Mouse (Mus musculus) forebrain, embryonic 15.5 days (tissue): Measurements from ENCODE around the gene Setd7. TPM values are rescaled to one million over a fixed set of nuclear protein-coding genes. Genes with fewer than 3 reads are reported as not detected.

Source experiments
- ATAC-seq: fragments of 200-750 bp; cut with Nextera tagmentation; replicated peaks from 2 replicates; pipeline ENCODE4 v1.8.0; 2017; ENCODE audit warnings: mild to moderate bottlenecking, moderate TSS enrichment, moderate library complexity
- H3K27ac ChIP-seq: fragments of 300-500 bp; sonication (generic); replicated peaks from 2 replicates; pipeline ENCODE4 v1.5.1; 2015; ENCODE audit warnings: mild to moderate bottlenecking, inconsistent platforms
- H3K27me3 ChIP-seq: fragments of 300-500 bp; sonication (generic); 2 replicates; pipeline ENCODE4 v1.6.1; 2015; ENCODE audit warnings: inconsistent platforms
- H3K36me3 ChIP-seq: fragments of 300-500 bp; sonication (generic); 2 replicates; pipeline ENCODE4 v1.6.1; 2015; ENCODE audit warnings: mild to moderate bottlenecking, inconsistent platforms
- H3K4me1 ChIP-seq: fragments of 300-500 bp; sonication (generic); 2 replicates; pipeline ENCODE4 v1.6.1; 2015; ENCODE audit warnings: inconsistent platforms
- H3K4me2 ChIP-seq: fragments of 300-500 bp; sonication (generic); replicated peaks from 2 replicates; pipeline ENCODE4 v1.6.1; 2015; ENCODE audit warnings: mild to moderate bottlenecking, inconsistent platforms
- H3K4me3 ChIP-seq: fragments of 300-500 bp; sonication (generic); 2 replicates; pipeline ENCODE4 v1.5.1; 2015; ENCODE audit warnings: mild to moderate bottlenecking, inconsistent platforms
- H3K9ac ChIP-seq: fragments of 300-500 bp; sonication (generic); replicated peaks from 2 replicates; pipeline ENCODE4 v1.6.1; 2015; ENCODE audit warnings: mild to moderate bottlenecking, inconsistent platforms
- H3K9me3 ChIP-seq: fragments of 300-500 bp; sonication (generic); 2 replicates; pipeline ENCODE4 v1.6.1; 2016; ENCODE audit warnings: inconsistent platforms
- WGBS: fragments of 180-500 bp; shearing (Covaris S2); methylation state at CpG from one replicate; pipeline ENCODE4 v1.1.7; 2015; ENCODE audit warnings: mixed read lengths; 5-methylcytosine and 5-hydroxymethylcytosine counted together
- polyA plus RNA-seq: library from polyadenylated mRNA; unstranded; fragments of >200 nt; fragmentation: Nextera tagmentation; extraction: Ambion mirVana; gene quantifications from 2 replicates; pipeline ENCODE4 v1.2.1, GENCODE M21; 2015

The Setd7 gene
- polyA plus RNA-seq, 1 experiment from 2014 or later = 4.4 TPM

- Histone ChIP-seq H3K27me3 (no peaks in the 10 kb centered on the region), H3K4me1 (peaks cover 52% of the 10 kb centered on the region), H3K9ac (peak overlapping the region; percentile 3; the same call in 1 of the 2 replicates), H3K36me3 (no peaks in the 10 kb centered on the region; the same call in 1 of the 2 replicates), H3K4me3 (no peak overlapping the region), H3K27ac (peak overlapping the region; percentile 62), H3K4me2 (no peak overlapping the region), H3K9me3 (no peaks in the 10 kb centered on the region)
- ATAC-seq = no peak
- WGBS = 62% methylated on average over 9 of the region's 9 CpGs
Observed at GRCm38 (mm10) chr3:51554067-51554466, 6.6 kb downstream of the Setd7 start.

GRCm38 (mm10) chr3:51553497-51553875, 7.2 kb downstream of the Setd7 start:
- Histone ChIP-seq H3K9ac (no peak overlapping the region), H3K4me1 (peaks cover 46% of the 10 kb centered on the region), H3K4me3 (no peak overlapping the region), H3K4me2 (no peak overlapping the region), H3K27me3 (no peaks in the 10 kb centered on the region), H3K36me3 (peaks cover 1% of the 10 kb centered on the region; the same call in 1 of the 2 replicates), H3K27ac (peak overlapping the region; percentile 62), H3K9me3 (no peaks in the 10 kb centered on the region)
- 39% methylated on average over 8 of the region's 8 CpGs for WGBS
- ATAC-seq = peak; percentile 60

- Histone ChIP-seq H3K4me2 (no peak overlapping the region), H3K27ac (peak overlapping the region; percentile 62; the same call in 1 of the 2 replicates), H3K36me3 (peaks cover 6% of the 10 kb centered on the region; the same call in 1 of the 2 replicates), H3K9me3 (no peaks in the 10 kb centered on the region), H3K4me1 (peaks cover 41% of the 10 kb centered on the region), H3K4me3 (no peak overlapping the region), H3K9ac (no peak overlapping the region), H3K27me3 (no peaks in the 10 kb centered on the region)
- 55% methylated on average over 10 of the region's 10 CpGs for WGBS
- ATAC-seq = no peak
Observed at GRCm38 (mm10) chr3:51552841-51553496, 7.7 kb downstream of the Setd7 start.

- peaks cover 40% of the 10 kb centered on the region for H3K4me1 ChIP-seq
- no peak overlapping the region for H3K4me2 ChIP-seq
- H3K9ac ChIP-seq = no peak overlapping the region
- 92% methylated on average over 2 of the region's 2 CpGs for WGBS
- peaks cover 13% of the 10 kb centered on the region; the same call in 1 of the 2 replicates for H3K36me3 ChIP-seq
- no peak overlapping the region for H3K27ac ChIP-seq
- no peaks in the 10 kb centered on the region for H3K9me3 ChIP-seq
- H3K27me3 ChIP-seq = no peaks in the 10 kb centered on the region
- H3K4me3 ChIP-seq = no peak overlapping the region
- ATAC-seq = no peak
Observed at GRCm38 (mm10) chr3:51552197-51552596, 8.5 kb downstream of the Setd7 start.

- no peak for ATAC-seq
- Histone ChIP-seq H3K27ac (no peak overlapping the region), H3K9me3 (no peaks in the 10 kb centered on the region), H3K36me3 (peaks cover 14% of the 10 kb centered on the region; the same call in 1 of the 2 replicates), H3K9ac (no peak overlapping the region), H3K27me3 (no peaks in the 10 kb centered on the region), H3K4me2 (no peak overlapping the region), H3K4me1 (peaks cover 36% of the 10 kb centered on the region), H3K4me3 (no peak overlapping the region)
- 89% methylated on average over 17 of the region's 17 CpGs for WGBS
Observed at GRCm38 (mm10) chr3:51548987-51549579, 11.6 kb downstream of the Setd7 start.

GRCm38 (mm10) chr3:51547577-51547976, 13.1 kb downstream of the Setd7 start:
- Histone ChIP-seq H3K36me3 (peaks cover 15% of the 10 kb centered on the region), H3K27me3 (no peaks in the 10 kb centered on the region), H3K9me3 (no peaks in the 10 kb centered on the region), H3K4me2 (no peak overlapping the region), H3K4me3 (no peak overlapping the region), H3K4me1 (peaks cover 29% of the 10 kb centered on the region), H3K9ac (no peak overlapping the region), H3K27ac (no peak overlapping the region)
- no peak for ATAC-seq
- 86% methylated on average over 6 of the region's 6 CpGs for WGBS

DNA sequence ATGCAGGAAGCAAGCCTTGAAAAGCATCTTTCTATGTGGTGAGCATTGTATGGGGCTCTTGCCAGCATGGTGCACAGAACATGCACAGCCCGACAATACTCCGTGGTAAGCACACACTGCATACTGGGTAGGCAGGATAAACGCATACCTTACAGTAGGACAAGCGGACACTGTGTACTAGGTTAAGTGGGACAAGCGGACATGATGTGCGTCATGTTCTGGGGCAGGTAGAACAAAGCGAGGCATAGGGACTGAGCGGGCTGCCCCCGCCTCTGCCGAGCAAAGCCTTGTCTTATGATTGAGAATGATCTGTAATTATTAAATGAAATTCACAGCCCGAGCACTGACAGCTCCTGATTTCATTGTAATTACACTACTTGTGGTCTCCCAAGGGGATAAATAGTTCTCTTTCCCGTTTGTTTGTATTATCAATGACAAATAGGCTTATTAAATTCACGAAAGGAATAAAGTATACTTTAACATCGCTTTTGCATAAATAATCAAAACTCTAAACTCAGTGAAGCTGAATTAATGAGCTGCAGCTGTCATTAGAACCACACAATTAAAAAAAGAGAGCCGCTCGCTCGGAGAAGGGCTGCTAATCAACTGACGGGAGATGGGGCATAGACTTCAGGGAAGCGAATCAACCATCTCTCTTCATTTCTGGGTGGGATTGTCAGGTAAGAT, 16.1 kb downstream of the Setd7 start:
- peak overlapping the region; percentile 7; the same call in 1 of the 2 replicates for H3K4me3 ChIP-seq
- no peaks in the 10 kb centered on the region for H3K27me3 ChIP-seq
- H3K9ac ChIP-seq = peak overlapping the region; percentile 17; the same call in 1 of the 2 replicates
- peak overlapping the region; percentile 85 for H3K27ac ChIP-seq
- H3K4me2 ChIP-seq = peak overlapping the region; percentile 31
- no peaks in the 10 kb centered on the region for H3K9me3 ChIP-seq
- 25% methylated on average over 19 of the region's 19 CpGs for WGBS
- ATAC-seq = peak; percentile 88
- H3K4me1 ChIP-seq = peaks cover 22% of the 10 kb centered on the region
- peaks cover 39% of the 10 kb centered on the region for H3K36me3 ChIP-seq

DNA sequence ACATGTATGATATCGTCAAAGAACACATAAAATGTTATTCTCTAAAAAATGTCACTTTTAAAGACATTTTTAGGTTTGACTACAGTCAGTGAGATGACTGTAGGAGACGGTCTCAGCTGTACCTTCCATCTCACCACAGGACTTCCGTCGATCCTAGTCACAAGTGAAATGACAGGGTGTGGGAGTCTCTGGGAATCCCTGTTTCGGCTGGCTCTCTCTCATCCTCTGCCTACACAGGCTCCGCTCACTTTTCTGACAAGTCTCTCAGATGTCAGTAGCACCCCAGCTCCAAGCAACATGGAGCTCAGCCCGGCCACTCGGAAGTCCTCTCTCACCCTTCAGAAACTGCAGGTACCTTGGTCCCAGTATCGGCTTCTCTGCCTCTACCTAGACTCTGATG, 20.0 kb downstream of the Setd7 start:
- H3K4me3 ChIP-seq = no peak overlapping the region
- WGBS = 97% methylated on average over 9 of the region's 9 CpGs
- no peaks in the 10 kb centered on the region for H3K9me3 ChIP-seq
- no peak overlapping the region for H3K9ac ChIP-seq
- no peak for ATAC-seq
- H3K27ac ChIP-seq = no peak overlapping the region
- peaks cover 22% of the 10 kb centered on the region for H3K4me1 ChIP-seq
- H3K36me3 ChIP-seq = peaks cover 55% of the 10 kb centered on the region
- no peak overlapping the region for H3K4me2 ChIP-seq
- no peaks in the 10 kb centered on the region for H3K27me3 ChIP-seq

GRCm38 (mm10) chr3:51539567-51540408, 20.9 kb downstream of the Setd7 start:
- H3K27me3 ChIP-seq = no peaks in the 10 kb centered on the region
- H3K9ac ChIP-seq = no peak overlapping the region
- H3K36me3 ChIP-seq = peaks cover 61% of the 10 kb centered on the region
- no peak for ATAC-seq
- no peak overlapping the region for H3K4me3 ChIP-seq
- no peak overlapping the region; the same call in 1 of the 2 replicates for H3K27ac ChIP-seq
- H3K4me1 ChIP-seq = peaks cover 14% of the 10 kb centered on the region
- no peak overlapping the region for H3K4me2 ChIP-seq
- H3K9me3 ChIP-seq = no peaks in the 10 kb centered on the region
- WGBS = 53% methylated on average over 15 of the region's 15 CpGs

DNA sequence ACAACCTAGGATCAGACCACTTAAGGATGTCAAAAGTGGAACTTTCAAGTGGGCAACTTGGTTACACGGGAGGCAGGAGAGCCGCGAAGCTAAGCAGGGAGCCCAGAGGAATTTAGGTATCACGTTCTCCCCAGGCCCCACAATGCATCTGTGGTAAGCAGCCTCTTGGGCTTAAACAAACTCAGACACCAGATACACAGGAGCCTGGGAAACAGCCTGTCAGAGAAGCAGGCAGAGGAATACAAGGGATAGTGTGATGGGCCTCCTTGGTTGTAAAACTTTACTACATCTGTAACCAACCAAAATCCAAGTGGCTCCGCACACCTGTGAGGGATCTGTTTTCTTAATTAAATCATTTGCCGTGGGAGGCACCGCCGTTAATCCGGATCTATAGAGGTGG, 26.7 kb downstream of the Setd7 start:
- Histone ChIP-seq H3K4me2 (no peak overlapping the region), H3K27ac (no peak overlapping the region), H3K4me3 (no peak overlapping the region), H3K36me3 (peaks cover 75% of the 10 kb centered on the region), H3K27me3 (no peaks in the 10 kb centered on the region), H3K4me1 (peaks cover 6% of the 10 kb centered on the region; the same call in 1 of the 2 replicates), H3K9ac (no peak overlapping the region), H3K9me3 (no peaks in the 10 kb centered on the region)
- WGBS = 86% methylated on average over 9 of the region's 9 CpGs
- no peak for ATAC-seq

DNA sequence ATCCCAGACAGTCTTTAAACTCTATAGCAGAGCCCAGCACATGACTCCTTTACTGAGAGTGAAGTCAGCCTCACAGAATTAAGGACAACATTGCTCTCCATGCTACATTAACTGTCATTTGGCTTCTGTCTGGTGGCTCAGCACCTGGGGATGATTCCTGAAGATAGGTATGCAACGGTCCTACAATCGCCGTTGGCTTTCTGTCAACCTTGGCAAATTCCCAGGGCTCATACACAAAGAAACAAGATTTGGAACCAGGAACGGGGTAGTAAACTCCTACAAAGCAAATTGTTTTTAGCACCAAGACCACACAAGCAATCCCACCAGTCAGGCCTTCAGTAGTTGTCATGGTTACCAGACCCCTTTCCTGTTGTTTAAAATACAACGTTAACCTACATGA, 27.1 kb downstream of the Setd7 start:
- Histone ChIP-seq H3K4me3 (no peak overlapping the region), H3K9me3 (no peaks in the 10 kb centered on the region), H3K27ac (no peak overlapping the region), H3K27me3 (no peaks in the 10 kb centered on the region), H3K4me1 (peaks cover 6% of the 10 kb centered on the region; the same call in 1 of the 2 replicates), H3K9ac (no peak overlapping the region), H3K4me2 (no peak overlapping the region), H3K36me3 (peaks cover 74% of the 10 kb centered on the region)
- ATAC-seq = no peak
- 65% methylated on average over 5 of the region's 5 CpGs for WGBS
